Comparison of ENCODE assay signal across 15 mouse cellular contexts in genomic region chr2:115631031-115631434, GRCm38 (mm10). TPM values are rescaled to one million over a fixed set of nuclear protein-coding genes. Genes with fewer than 3 reads are reported as not detected.
A peak's percentile ranks its signal among the peaks of the same experiment; 100 is the strongest.
DNase-seq lines count a peak whose midpoint lies in the region.
"Had no signal": no experiment of that assay in that cellular context is flagged by ENCODE, and none has a peak within 500 bp of the region (broad histone marks: within the 10 kb centered on the region; RNA-seq: fewer than 3 reads in every experiment).

No protein-coding gene starts in this region.

- no peaks in the 10 kb centered on the region for H3K9me3 ChIP-seq in limb, embryonic 10.5 days (replicated peaks)

- H3K27ac ChIP-seq in limb, embryonic 10.5 days = no peak overlapping the region
- H3K27ac ChIP-seq: heart, adult 2 months had no signal

- peak; percentile 19 for DNase-seq in MN1 (ENCODE audit: low spot score)
- DNase-seq in brain, adult 2 months (ENCODE audit: low read depth, low spot score) = peak; percentile 4
- peak; percentile 43 for DNase-seq in forelimb bud, embryonic 11.5 days (ENCODE audit: low read depth, low spot score)
- DNase-seq in limb, embryonic 10.5 days (ENCODE audit: low spot score) = peak; percentile 31
- no peak for DNase-seq in spleen, postnatal 4 days (ENCODE audit: low spot score in 2 of 2)
- DNase-seq in heart, adult 9 months (ENCODE audit: low spot score in 2 of 2) = no peak
- DNase-seq in cerebellum, adult 11 months = no peak
- DNase-seq: adrenal gland, postnatal 25 days; forebrain, postnatal 0 days; gastrocnemius, postnatal 10 days; heart, adult 2 months; heart, postnatal 10 days; lung, adult 2 months; right cerebral cortex, postnatal 4 days; thymus, adult 2 months had no signal

- H3K4me3 ChIP-seq in limb, embryonic 10.5 days = no peak overlapping the region
- H3K4me3 ChIP-seq: heart, adult 2 months had no signal

- H3K4me1 ChIP-seq in limb, embryonic 10.5 days = peaks cover 11% of the 10 kb centered on the region

- H3K27me3 ChIP-seq in limb, embryonic 10.5 days (ENCODE audit: low read depth, poor library complexity, severe bottlenecking) = no peaks in the 10 kb centered on the region

- WGBS in limb, embryonic 10.5 days = 31% methylated on average over 5 of the region's 5 CpGs

- peaks cover 7% of the 10 kb centered on the region; the same call in 1 of the 2 replicates for H3K36me3 ChIP-seq in limb, embryonic 10.5 days

RNA-seq across cellular contexts. Expression of gene BC052040, which starts 49.5 kb away (rescaled TPM):
- polyA plus RNA-seq in limb, embryonic 10.5 days (2016; fragmentation: Nextera tagmentation; extraction: Ambion mirVana) = 18.0 and 19.0 TPM in 2 replicates

Comparison
In these comparisons a context has a peak if more than half of its experiments do, and no peak if none do; other contexts are left out.
1. DNase-seq: peak in MN1 (single experiment), brain, adult 2 months (single experiment), forelimb bud, embryonic 11.5 days (single experiment) and limb, embryonic 10.5 days (single experiment); none in spleen, postnatal 4 days (0 of 2), heart, adult 9 months (0 of 2) and cerebellum, adult 11 months (single experiment).